Mouse (Mus musculus) adrenal gland, adult 18-20 months (tissue): ENCODE measurements around the gene Resp18. TPM values are rescaled to one million over a fixed set of nuclear protein-coding genes. Genes with fewer than 3 reads are reported as not detected.
A peak's percentile ranks its signal among the peaks of the same experiment; 100 is the strongest.

Source experiments
- DNase-seq, 2 experiments: peaks; one replicate each; pipeline ENCODE4 v3.0.0; 2021 to 2022; ENCODE audit warnings: low spot score in 2 of 2
- long read RNA-seq, 2 experiments: library from polyadenylated mRNA; stranded (forward); transcript quantifications; one replicate each; pipeline ENCODE4 v2.0.0; 2021
- total RNA-seq, 2 experiments: library from RNA; stranded (reverse); gene quantifications; 1 replicate in 1 of 2; 2 replicates in 1 of 2; pipeline ENCODE4 v1.2.3; 2021

Gene Resp18
- total RNA-seq = 100 to 1,000 TPM; 141 to 165 TPM
- long read RNA-seq, experiment 1, transcript Resp18-201 (6 exons, 748 nt) = major isoform, 19 of 20 reads
- long read RNA-seq, experiment 1, partial matches to known transcripts = 1 of 20 reads
- long read RNA-seq, experiment 1, other reads (novel, unspliced or antisense) = 0 of 20 reads
- long read RNA-seq, experiment 2, transcript Resp18-201 (6 exons, 748 nt) = major isoform, 69 of 70 reads
- long read RNA-seq, experiment 2, partial matches to known transcripts = 0 of 70 reads
- long read RNA-seq, experiment 2, other reads (novel, unspliced or antisense) = 1 of 70 reads

- no peak for DNase-seq
These were observed at the start of gene Resp18 for GRCm38 (mm10) chr1:75278228-75278627. Gene Resp18, minus strand, starts transcription at chr1:75278415.

DNA sequence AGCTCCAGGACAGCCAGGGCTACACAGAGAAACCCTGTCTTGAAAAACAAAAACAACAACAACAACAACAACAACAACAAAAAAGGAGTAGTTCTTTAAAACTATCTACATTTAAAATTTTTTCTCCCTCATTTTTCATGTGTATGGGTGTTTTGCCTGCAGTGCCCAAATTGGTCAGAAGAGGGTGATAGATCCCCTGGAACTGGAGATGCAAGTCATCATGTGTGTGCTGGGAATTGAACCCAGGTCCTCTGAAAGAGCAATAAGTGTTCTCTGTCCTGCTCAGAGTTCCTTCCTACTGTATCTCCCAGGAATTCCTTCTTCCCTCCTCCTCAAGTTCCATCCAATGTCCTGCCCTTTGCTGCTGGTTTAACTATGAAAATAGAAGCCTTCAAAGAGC, 49.2 kb upstream of the Resp18 start:
- DNase-seq = no peak

- DNase-seq = no peak
These were observed 41.0 kb upstream of the Resp18 start for GRCm38 (mm10) chr1:75319166-75319565.

DNA sequence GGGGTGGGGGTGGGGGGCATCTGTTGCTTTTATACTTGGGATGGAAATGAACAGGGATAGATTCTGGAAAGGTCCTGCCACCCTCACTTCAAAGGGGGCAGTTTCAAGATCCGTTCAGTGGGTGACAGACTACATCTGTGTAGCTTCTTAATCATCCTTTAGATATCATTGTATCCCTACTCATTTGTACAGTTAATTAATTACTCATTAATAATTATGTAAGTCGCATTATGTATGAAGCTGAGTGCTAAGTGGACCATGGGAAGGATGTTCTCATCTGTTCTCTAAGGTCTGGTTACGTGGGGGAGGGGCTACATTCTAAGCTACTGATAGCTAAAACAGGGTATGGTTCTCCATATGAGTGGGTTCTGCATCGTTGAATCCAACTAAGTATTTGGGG, 40.5 kb upstream of the Resp18 start:
- DNase-seq = no peak

DNA sequence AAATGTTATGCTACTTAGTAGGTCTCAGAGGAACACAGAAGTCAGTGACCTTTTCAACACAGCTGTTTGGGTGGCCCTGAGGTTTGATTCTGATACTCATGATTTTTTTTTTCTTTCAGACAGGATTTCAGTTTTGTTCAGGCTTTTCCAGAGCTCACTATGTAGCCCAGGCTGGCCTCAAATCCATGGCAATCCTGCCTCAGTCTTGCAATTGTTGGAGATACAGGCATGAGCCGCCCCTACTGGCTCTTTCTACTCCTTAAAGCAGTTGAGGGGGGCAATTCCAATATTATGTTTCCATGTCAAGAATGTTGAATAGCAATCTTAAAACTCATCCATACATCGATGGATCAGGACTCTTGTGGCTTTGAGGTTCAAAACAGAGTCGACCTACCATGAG, 40.1 kb upstream of the Resp18 start:
- DNase-seq = no peak

DNA sequence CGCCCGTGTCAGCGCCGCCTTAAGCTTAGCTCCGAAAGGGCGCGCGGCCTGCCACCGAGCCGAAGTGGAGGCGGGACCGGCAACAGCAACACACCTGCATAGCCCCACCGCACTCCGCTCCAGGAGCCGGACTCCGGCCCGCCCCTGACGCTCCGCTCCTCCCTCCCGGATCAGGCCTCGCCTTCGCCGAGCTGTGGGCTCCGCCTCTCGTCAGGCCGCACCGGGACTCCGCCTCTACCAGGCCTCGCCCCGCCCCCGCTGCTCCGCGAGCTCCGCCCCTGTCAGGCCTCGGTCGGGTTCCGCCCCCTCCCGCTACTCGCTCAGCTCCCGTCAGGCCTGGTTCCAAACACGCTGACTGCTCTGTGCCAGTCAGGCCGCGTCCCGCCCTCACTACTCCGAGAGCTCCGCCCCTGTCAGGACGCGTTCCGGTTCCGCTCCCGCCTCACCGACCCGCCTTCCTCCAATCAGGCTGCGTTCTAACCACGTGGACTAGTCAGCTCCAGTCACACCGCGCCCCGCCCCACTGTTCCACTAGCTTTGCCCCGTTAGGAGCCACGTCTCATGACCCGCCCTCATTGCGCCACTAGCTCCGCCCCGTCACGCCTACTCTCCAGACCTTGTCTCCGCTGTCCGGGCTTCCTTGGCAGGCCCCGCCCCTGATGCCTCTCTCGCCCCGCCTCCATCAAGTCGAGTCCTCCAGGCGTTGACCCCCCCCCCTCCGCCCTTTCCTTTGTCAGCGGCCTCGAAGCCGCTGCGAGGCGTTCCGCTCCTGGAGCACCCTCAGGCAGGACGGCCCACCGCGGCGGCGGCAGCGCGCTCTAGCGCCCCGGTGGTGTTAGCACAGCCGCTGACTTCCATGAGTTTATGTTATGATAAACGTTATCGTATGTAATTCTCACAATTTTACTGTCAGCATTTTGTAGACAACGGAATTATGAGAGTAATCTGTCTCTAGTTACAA, 39.3 kb upstream of the Resp18 start, which contains the start of gene Dnpep:
Gene Dnpep, minus strand, starts transcription at position 750 of the 961 bp plus-strand sequence.
- DNase-seq = peak; percentile 99

DNA sequence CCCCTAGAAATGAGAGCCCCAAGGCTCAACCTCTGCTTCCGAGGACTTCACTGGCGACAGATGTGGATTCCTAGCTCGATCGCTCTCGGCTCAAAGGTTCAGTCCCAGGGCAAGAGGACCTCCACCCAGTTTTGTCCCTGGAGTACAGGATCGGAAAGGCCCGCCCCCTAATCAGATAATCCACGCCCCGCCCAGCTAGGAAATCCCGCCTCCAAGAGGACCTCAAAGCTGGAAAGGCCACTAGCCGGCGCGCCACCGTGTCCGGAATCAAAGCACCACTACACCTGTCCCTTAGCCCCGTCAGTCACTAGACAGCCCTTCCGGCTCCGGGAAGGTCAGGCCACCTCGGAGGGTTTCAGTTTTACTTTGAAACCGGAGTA, 38.6 kb upstream of the Resp18 start:
- peak; percentile 75 to 82 for DNase-seq

GRCm38 (mm10) chr1:75315456-75316365, 37.5 kb upstream of the Resp18 start:
- no peak for DNase-seq

DNA sequence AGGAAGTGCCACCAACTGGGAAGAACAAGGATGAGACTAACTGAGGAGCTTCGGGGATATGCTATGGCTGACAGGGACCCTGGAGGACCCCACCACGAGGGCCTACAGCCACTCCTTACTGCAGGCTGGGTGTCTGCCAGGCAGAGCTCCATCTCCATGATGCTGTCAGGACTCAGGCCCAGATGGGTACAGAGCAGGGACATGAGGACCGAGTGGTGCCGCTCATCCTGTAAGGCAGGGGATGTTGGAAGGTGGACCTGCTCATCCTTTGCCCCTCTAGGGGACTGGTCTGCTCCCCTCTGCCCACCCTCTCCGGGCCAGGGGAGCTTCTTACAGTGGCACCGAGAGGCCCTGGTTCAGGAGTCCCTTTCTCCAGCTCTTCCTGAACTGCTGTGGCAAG, 36.8 kb upstream of the Resp18 start:
- DNase-seq = no peak

GRCm38 (mm10) chr1:75311694-75312093, 33.5 kb upstream of the Resp18 start:
- no peak for DNase-seq

DNA sequence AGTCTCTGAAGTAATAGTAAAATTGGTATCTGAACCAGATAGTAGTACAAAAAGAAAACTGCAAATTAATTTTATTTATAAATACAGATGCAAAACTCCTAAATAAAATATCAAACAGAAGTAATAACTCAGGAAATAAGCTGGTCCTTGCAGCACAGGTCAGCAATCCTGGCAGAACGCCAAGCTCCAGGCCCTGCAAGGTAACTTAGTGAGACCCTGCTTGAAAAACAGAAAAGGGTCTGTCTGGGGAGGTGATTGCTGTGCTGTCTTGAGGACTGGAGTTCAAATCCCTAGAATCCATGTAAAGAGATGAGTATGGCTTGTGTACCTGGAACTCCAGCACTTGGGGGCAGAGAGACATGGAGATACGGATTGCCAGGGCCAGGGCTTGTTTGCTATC, 26.4 kb upstream of the Resp18 start:
- DNase-seq = no peak

GRCm38 (mm10) chr1:75294294-75294693, 16.1 kb upstream of the Resp18 start:
- no peak for DNase-seq

DNA sequence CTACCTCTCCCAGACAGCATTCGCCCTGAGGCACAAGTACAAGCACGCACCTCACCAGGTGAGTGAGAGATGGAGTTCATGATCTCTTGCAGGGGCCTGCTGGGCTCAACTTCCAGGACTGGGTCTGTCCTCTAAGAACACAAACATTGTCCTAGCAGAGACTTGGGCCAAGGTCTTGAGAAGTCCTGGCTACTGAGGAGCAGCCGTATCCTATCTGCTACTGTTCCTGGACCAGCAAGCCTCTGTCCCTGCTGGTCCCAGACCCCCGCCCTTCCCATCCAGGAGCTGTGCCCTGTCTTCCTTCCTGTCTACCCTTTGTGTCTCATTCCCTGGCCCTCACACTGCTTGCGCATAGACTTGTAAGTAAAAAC, 15.1 kb upstream of the Resp18 start:
- DNase-seq = no peak

DNA sequence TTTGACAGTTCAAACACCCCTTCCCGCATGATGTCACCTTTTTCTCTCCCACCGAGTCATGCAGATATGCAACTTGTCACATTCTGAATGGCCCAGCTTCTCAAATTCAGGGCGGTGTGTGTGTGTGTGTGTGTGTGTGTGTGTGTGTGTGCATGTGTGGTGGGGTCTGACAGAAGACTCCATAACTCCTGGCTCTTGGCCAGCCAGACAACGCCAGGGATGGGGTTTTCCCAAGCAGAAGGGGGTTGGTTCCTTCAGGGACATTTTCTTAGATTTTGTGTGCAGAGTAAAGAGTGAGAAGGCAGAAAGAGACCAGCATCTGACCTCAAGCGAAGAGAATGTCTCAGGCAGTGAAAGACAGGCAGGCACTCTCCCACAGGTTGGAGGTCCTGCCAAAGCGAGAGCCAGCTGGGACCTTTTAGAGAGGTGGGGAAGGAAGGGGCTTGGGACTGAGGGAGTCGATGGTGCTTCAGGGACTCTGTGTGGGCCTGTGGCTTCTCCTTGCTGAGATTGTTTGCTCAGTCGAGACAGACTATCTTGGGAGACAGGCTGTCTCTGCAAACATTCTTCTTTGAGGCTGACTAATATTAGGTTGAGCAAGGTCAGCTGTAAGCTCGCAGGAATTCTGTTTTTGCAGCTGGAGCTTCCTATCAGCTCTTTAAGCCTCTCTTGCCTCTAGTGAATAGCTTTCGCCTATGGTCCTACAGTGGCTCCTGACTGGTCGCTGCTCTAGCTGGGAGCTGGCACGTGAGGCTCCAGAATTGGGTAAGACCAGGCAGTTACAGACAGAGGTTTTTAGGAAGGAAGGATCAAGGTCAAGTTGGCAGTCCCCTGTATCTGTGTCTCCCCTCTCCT, 14.5 kb upstream of the Resp18 start:
- DNase-seq = no peak

- DNase-seq = no peak
These were observed 13.1 kb upstream of the Resp18 start for GRCm38 (mm10) chr1:75291321-75291720.

- no peak for DNase-seq
These were observed 12.4 kb upstream of the Resp18 start for GRCm38 (mm10) chr1:75290582-75290981.

GRCm38 (mm10) chr1:75289888-75290431, 11.7 kb upstream of the Resp18 start:
- DNase-seq = no peak

DNA sequence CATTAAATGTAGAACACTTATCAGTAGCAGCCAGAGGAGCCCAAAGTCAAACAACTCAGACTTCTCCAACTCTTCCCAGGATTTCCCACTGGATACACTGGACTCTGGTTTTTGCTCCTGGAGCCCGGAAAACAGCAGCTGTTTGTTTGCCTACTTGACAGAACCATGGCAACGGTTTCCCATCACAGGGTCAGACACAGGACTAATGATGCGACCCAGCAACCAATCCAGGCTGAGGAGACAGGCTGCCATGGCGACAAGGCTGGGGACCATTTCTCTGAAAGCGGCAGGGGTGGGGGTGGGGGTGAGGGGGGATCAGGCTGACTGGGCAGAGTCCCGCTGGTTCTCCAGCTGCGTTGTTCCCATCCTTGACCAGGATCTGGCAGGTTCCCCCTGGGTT, 11.2 kb upstream of the Resp18 start:
- no peak for DNase-seq

GRCm38 (mm10) chr1:75284911-75285310, 6.7 kb upstream of the Resp18 start:
- DNase-seq = no peak

DNA sequence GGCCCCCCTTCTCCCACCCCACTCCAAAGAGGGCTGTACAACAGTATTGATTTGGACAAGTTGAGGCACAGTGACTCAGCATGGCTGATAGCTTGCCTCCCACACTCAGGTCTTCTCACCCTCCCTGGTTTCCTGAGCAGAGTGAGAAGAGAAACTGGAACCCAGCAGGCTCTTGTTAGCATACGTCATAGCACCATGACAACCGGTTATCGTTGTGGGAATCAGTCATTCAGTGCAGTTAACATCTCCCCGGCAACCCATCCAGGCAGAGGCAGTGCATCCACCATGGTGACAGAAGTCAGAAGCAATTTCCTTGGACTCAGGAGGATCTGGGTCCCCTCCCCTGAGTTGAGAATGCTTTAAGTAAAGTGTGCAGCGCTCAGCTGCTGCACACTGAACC, 4.8 kb upstream of the Resp18 start:
- no peak for DNase-seq
